Comparison of ENCODE assay signal across 24 mouse cellular contexts in the genomic region with DNA sequence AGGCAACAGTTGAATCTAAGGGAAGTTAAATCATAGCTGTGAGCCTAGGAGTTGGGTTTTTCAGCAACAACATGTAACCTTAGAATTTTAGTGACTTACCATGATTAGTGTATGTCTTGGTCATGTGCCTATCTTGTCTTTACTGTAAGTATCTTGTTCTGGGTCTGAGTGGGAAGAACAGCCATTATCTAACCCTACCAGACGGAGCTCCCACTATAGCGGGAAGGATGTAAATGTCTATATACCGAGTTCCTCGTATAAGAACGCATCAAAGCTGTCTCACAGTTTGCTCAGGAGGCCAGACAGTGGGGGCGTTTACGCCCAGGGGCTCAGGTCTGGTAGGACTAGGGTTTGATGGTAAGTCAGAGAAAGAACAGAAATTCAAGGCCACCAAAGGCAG. TPM values are rescaled to one million over a fixed set of nuclear protein-coding genes. Genes with fewer than 3 reads are reported as not detected.
DNase-seq lines count a peak whose midpoint lies in the region; ATAC-seq and TF ChIP-seq lines count a peak whose summit lies in the region.
"Had no signal": no experiment of that assay in that cellular context is flagged by ENCODE, and none has a peak within 500 bp of the region (broad histone marks: within the 10 kb centered on the region; RNA-seq: fewer than 3 reads in every experiment).

No protein-coding gene starts in this region.

- ATAC-seq in common myeloid progenitor, adult 5-6 weeks (replicated peaks; ENCODE audit: low read depth, poor library complexity, severe bottlenecking): peak; percentile 46; the same call in 1 of the 2 replicates
- ATAC-seq in liver, embryonic 12.5 days: peak; percentile 83
- peak; percentile 30; the same call in 1 of the 2 replicates for ATAC-seq in liver, postnatal 0 days
- ATAC-seq: forebrain, embryonic 16.5 days; inflammation-experienced regulatory T-cells, adult 6 months had no signal

- no peak for TF ChIP-seq CTCF in MEL (IDR thresholded peaks at IDR 0.05 in 2 of 3, conservative IDR thresholded peaks at IDR 0.05 in 1 of 3; ENCODE audit: control insufficient read depth in 1 of 3, insufficient read depth in 1 of 3, low read depth in 2 of 3, low read length in 3 of 3, poor library complexity in 1 of 3, severe bottlenecking in 1 of 3)
- TF ChIP-seq CTCF in liver, postnatal 0 days (IDR thresholded peaks at IDR 0.05; ENCODE audit: low read depth): no peak

- peaks cover 23 to 51% of the 10 kb centered on the region in 2 experiments for H3K36me3 ChIP-seq in MEL (ENCODE audit: control insufficient read depth in 1 of 2, insufficient read depth in 2 of 2, low read length in 2 of 2)
- H3K36me3 ChIP-seq in liver, embryonic 12.5 days: peaks cover 79% of the 10 kb centered on the region
- peaks cover 49% of the 10 kb centered on the region for H3K36me3 ChIP-seq in liver, postnatal 0 days (replicated peaks; ENCODE audit: insufficient read depth, low read length)

- H3K9ac ChIP-seq in MEL (ENCODE audit: control insufficient read depth, low read depth, low read length, poor library complexity, severe bottlenecking): no peak overlapping the region
- no peak overlapping the region for H3K9ac ChIP-seq in liver, embryonic 12.5 days
- no peak overlapping the region for H3K9ac ChIP-seq in liver, postnatal 0 days (replicated peaks)
- H3K9ac ChIP-seq: hindbrain, embryonic 15.5 days; kidney, embryonic 15.5 days; midbrain, embryonic 12.5 days; neural tube, embryonic 13.5 days had no signal

- no peak for TF ChIP-seq POLR2A in MEL (IDR thresholded peaks at IDR 0.05; ENCODE audit: control insufficient read depth in 1 of 2, insufficient read depth in 1 of 2, low read depth in 1 of 2, low read length in 2 of 2, poor library complexity in 1 of 2)

- peak overlapping the region; percentile 34 for H3K4me2 ChIP-seq in liver, embryonic 12.5 days
- H3K4me2 ChIP-seq in liver, postnatal 0 days (ENCODE audit: low read depth, low read length): no peak overlapping the region
- H3K4me2 ChIP-seq: hindbrain, embryonic 15.5 days; kidney, embryonic 15.5 days; midbrain, embryonic 12.5 days; neural tube, embryonic 13.5 days had no signal

- no peak overlapping the region for H3K4me3 ChIP-seq in MEL (ENCODE audit: control insufficient read depth in 1 of 2, insufficient read depth in 1 of 2, low read depth in 2 of 2, low read length in 2 of 2)
- no peak overlapping the region for H3K4me3 ChIP-seq in liver, embryonic 12.5 days
- H3K4me3 ChIP-seq in liver, postnatal 0 days (ENCODE audit: low read depth, low read length): no peak overlapping the region
- H3K4me3 ChIP-seq: forebrain, embryonic 10.5 days; hindbrain, embryonic 10.5 days; hindbrain, embryonic 15.5 days; kidney, embryonic 15.5 days; midbrain, embryonic 12.5 days; neural tube, embryonic 13.5 days had no signal

- H3K27me3 ChIP-seq in MEL (ENCODE audit: control insufficient read depth in 1 of 2, insufficient read depth in 2 of 2, low read length in 2 of 2): no peaks in the 10 kb centered on the region
- H3K27me3 ChIP-seq in liver, embryonic 12.5 days (replicated peaks): no peaks in the 10 kb centered on the region
- no peaks in the 10 kb centered on the region for H3K27me3 ChIP-seq in liver, postnatal 0 days (ENCODE audit: insufficient read depth, low read length)
- H3K27me3 ChIP-seq: hindbrain, embryonic 15.5 days; kidney, embryonic 15.5 days; midbrain, embryonic 12.5 days; neural tube, embryonic 13.5 days had no signal

- H3K4me1 ChIP-seq in MEL (ENCODE audit: control insufficient read depth in 1 of 2, insufficient read depth in 2 of 2, low read length in 2 of 2): peaks cover 15 to 27% of the 10 kb centered on the region in 2 experiments
- peaks cover 57% of the 10 kb centered on the region for H3K4me1 ChIP-seq in liver, embryonic 12.5 days
- peaks cover 34% of the 10 kb centered on the region for H3K4me1 ChIP-seq in liver, postnatal 0 days (ENCODE audit: insufficient read depth)

- 23% methylated on average over 7 of the region's 7 CpGs for WGBS in liver, embryonic 12.5 days (ENCODE audit: insufficient replicate concordance)
- 42% methylated on average over 7 of the region's 7 CpGs for WGBS in liver, postnatal 0 days (ENCODE audit: insufficient replicate concordance)

- peaks cover 42% of the 10 kb centered on the region for H3K79me2 ChIP-seq in MEL (ENCODE audit: control insufficient read depth, insufficient read depth, low read length, poor library complexity)

- H3K9me3 ChIP-seq in MEL (replicated peaks; ENCODE audit: insufficient read depth, low read length): no peaks in the 10 kb centered on the region
- no peaks in the 10 kb centered on the region for H3K9me3 ChIP-seq in liver, embryonic 12.5 days (replicated peaks)
- no peaks in the 10 kb centered on the region for H3K9me3 ChIP-seq in liver, postnatal 0 days (ENCODE audit: low read length)
- H3K9me3 ChIP-seq: forebrain, embryonic 10.5 days; G1E; hindbrain, embryonic 10.5 days; hindbrain, embryonic 15.5 days; kidney, embryonic 15.5 days; midbrain, embryonic 12.5 days; neural tube, embryonic 13.5 days had no signal

- TF ChIP-seq RAD21 in MEL (IDR thresholded peaks at IDR 0.05; ENCODE audit: low read depth, low read length): no peak

- H3K27ac ChIP-seq in MEL (ENCODE audit: control insufficient read depth, low read depth, low read length): peak overlapping the region; percentile 53
- peak overlapping the region; percentile 39 for H3K27ac ChIP-seq in liver, embryonic 12.5 days
- no peak overlapping the region for H3K27ac ChIP-seq in liver, postnatal 0 days (ENCODE audit: low read depth)
- H3K27ac ChIP-seq: forebrain, embryonic 10.5 days; hindbrain, embryonic 10.5 days; hindbrain, embryonic 15.5 days; kidney, embryonic 15.5 days; midbrain, embryonic 12.5 days; neural tube, embryonic 13.5 days had no signal

- TF ChIP-seq EP300 in MEL (IDR thresholded peaks at IDR 0.05; ENCODE audit: low read depth in 1 of 2, low read length in 2 of 2): peak; percentile 92
- TF ChIP-seq EP300 in liver, postnatal 0 days (IDR thresholded peaks at IDR 0.05; ENCODE audit: low read depth): peak; percentile 69

- DNase-seq in MEL (ENCODE audit: low read depth, low spot score): peak; percentile 88
- DNase-seq in liver, postnatal 0 days: no peak
- no peak for DNase-seq in right cerebral cortex, postnatal 36 days (ENCODE audit: low spot score in 2 of 2)
- DNase-seq in kidney, postnatal 25 days: no peak
- DNase-seq in lung, postnatal 14 days: no peak
- DNase-seq in thymus, postnatal 4 days: no peak
- DNase-seq: adrenal gland, postnatal 25 days; cerebellum, adult 2 months; cerebellum, postnatal 25 days; heart, postnatal 14 days; kidney, adult 11 months; kidney, postnatal 4 days; lung, postnatal 4 days had no signal

TF ChIP-seq in MEL, 35 proteins besides CTCF, POLR2A, EP300 and RAD21:
- peak; percentile 90 for TF ChIP-seq SIN3A (IDR thresholded peaks at IDR 0.05; ENCODE audit: low read length)
- peak; percentile 95 for TF ChIP-seq TCF12 (IDR thresholded peaks at IDR 0.05; ENCODE audit: low read depth, low read length)
- 0 out of 2 replicates have a peak, but pooled peaks have one; percentile 16 for TF ChIP-seq MYB (IDR thresholded peaks at IDR 0.05; ENCODE audit: low read depth, low read length)
- peak; percentile 80; the same call in 1 of the 2 replicates for TF ChIP-seq USF1 (IDR thresholded peaks at IDR 0.05; ENCODE audit: low read depth, low read length)
- 0 out of 4 replicates have a peak, but pooled peaks of 1 of the 2 experiments have one; percentile 22 for TF ChIP-seq USF2 (IDR thresholded peaks at IDR 0.05; ENCODE audit: borderline replicate concordance in 1 of 2, insufficient read depth in 1 of 2, low read depth in 1 of 2, low read length in 2 of 2)
- peak; percentile 90 for TF ChIP-seq TAL1 (IDR thresholded peaks at IDR 0.05; ENCODE audit: low read length)
- TF ChIP-seq RCOR1 (IDR thresholded peaks at IDR 0.05; ENCODE audit: low read depth, low read length): peak; percentile 94
- TF ChIP-seq ZKSCAN1 (IDR thresholded peaks at IDR 0.05; ENCODE audit: low read depth, low read length): no peak
- TF ChIP-seq MAX (IDR thresholded peaks at IDR 0.05; ENCODE audit: low read length): peak; percentile 66; the same call in 1 of the 2 replicates
- TF ChIP-seq BHLHE40 (IDR thresholded peaks at IDR 0.05; ENCODE audit: borderline replicate concordance, low read depth, low read length): peak; percentile 77
- no peak for TF ChIP-seq TBP (IDR thresholded peaks at IDR 0.05; ENCODE audit: low read depth, low read length)
- TF ChIP-seq ELF1 (IDR thresholded peaks at IDR 0.05; ENCODE audit: low read depth, low read length): no peak
- no peak for TF ChIP-seq CHD1 (IDR thresholded peaks at IDR 0.05; ENCODE audit: low read depth, low read length)
- peak; percentile 90 for TF ChIP-seq GATA1 (IDR thresholded peaks at IDR 0.05; ENCODE audit: low read depth, low read length)
- peak; percentile 80 for TF ChIP-seq ETS1 (IDR thresholded peaks at IDR 0.05; ENCODE audit: low read depth, low read length)
- TF ChIP-seq HCFC1 (IDR thresholded peaks at IDR 0.05; ENCODE audit: low read depth, low read length): no peak
- TF ChIP-seq MAFK (IDR thresholded peaks at IDR 0.05; ENCODE audit: borderline replicate concordance, low read depth, low read length): peak; percentile 43; the same call in 1 of the 2 replicates
- TF ChIP-seq JUND (IDR thresholded peaks at IDR 0.05; ENCODE audit: low read depth, low read length): no peak
- TF ChIP-seq E2F4 (IDR thresholded peaks at IDR 0.05; ENCODE audit: borderline replicate concordance, low read depth, low read length): no peak
- peak; percentile 87; the same call in 1 of the 2 replicates for TF ChIP-seq MXI1 (IDR thresholded peaks at IDR 0.05; ENCODE audit: low read depth, low read length)
- TF ChIP-seq MEF2A (IDR thresholded peaks at IDR 0.05; ENCODE audit: extremely low read depth, insufficient replicate concordance, low read depth, low read length, poor library complexity, severe bottlenecking): no peak

RNA-seq across cellular contexts. Expression of a gene that starts 7.0 kb away (rescaled TPM):
- total RNA-seq in MEL (2012; rRNA removed): 69.6 and 70.2 TPM in 2 replicates
- 100 to 1,000 TPM in 1 of 2 experiments, not detected in 1; 152 TPM for polyA plus RNA-seq in MEL (2012; ENCODE audit: insufficient read depth in 1 of 2, insufficient read length in 2 of 2, low read depth in 1 of 2, low replicate concordance in 2 of 2, missing spikeins in 1 of 2)
- total RNA-seq in common myeloid progenitor, adult 5-6 weeks (2017): 93.1 and 123 TPM in 2 replicates
- 165 and 171 TPM in 2 replicates for polyA plus RNA-seq in liver, embryonic 12.5 days (2016; fragmentation: Nextera tagmentation; extraction: Ambion mirVana)
- polyA plus RNA-seq in liver, postnatal 0 days (2015; fragmentation: Nextera tagmentation; extraction: Ambion mirVana): 118 and 124 TPM in 2 replicates

RNA-seq across cellular contexts. Expression of a gene that starts 44.5 kb away (rescaled TPM):
- 2.5 and 2.6 TPM in 2 replicates for total RNA-seq in MEL (2012; rRNA removed)
- 1 to 10 TPM in 1 of 2 experiments, not detected in 1; 8.2 TPM for polyA plus RNA-seq in MEL (2012; ENCODE audit: insufficient read depth in 1 of 2, insufficient read length in 2 of 2, low read depth in 1 of 2, low replicate concordance in 2 of 2, missing spikeins in 1 of 2)
- total RNA-seq in common myeloid progenitor, adult 5-6 weeks (2017): 1.9 and 5.7 TPM in 2 replicates
- 31.7 and 33.5 TPM in 2 replicates for polyA plus RNA-seq in liver, embryonic 12.5 days (2016; fragmentation: Nextera tagmentation; extraction: Ambion mirVana)
- polyA plus RNA-seq in liver, postnatal 0 days (2015; fragmentation: Nextera tagmentation; extraction: Ambion mirVana): 17.6 TPM in 2 replicates

Comparison
In these comparisons a context has a peak if more than half of its experiments do, and no peak if none do; other contexts are left out.
1. ATAC-seq: peak in every context shown above with its lines; median percentile 83 in liver, embryonic 12.5 days; 46 in common myeloid progenitor, adult 5-6 weeks; 30 in liver, postnatal 0 days.